Mouse (Mus musculus): ENCODE measurements around the gene Stard10.

Gene Stard10

GRCm38 (mm10) chr7:101317014-101317413 lies at the start of gene Stard10:
Gene Stard10, plus strand, starts transcription at chr7:101317086.
- DNase-seq (ENCODE audit: low read depth, low spot score): no peak

DNA sequence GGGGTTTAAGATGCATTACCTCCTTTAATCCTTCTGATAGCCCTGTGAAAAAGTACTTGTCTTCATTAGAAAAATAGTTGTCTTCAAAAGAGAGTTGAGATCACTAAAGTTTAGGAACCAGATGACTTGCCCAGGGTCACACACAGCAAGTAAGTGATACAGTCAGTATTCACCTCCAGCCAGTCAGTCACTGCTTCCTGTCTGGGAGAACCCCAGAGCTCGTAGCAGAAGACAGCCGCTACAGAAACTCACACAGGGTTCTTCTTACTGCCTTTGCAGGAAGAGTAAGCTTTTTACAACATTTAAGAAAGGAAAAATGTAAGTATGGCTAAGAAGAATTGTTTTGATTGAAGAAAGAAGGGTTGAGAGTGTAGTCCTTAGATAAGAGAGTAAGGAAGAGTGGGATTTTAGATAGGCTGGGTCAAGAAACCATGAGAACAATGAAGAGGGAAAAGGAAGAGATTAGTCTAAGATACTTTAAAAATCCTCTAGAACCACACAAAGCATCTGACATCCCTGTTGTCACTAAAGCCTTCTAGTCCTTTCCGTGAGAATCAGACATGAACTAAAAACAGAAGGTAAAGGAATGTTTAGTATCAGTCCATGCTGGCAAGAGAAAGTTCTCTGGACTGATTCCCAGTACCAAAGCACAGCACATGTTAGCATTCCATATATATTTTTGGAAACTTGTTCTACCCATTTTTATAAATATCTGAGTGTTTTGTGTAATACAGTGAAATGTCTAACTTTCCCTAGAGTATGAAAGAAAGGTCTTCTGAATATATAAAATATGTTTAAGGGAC lies 49.2 kb upstream of the Stard10 start:
- peak; percentile 51 for DNase-seq (ENCODE audit: low read depth, low spot score)

DNA sequence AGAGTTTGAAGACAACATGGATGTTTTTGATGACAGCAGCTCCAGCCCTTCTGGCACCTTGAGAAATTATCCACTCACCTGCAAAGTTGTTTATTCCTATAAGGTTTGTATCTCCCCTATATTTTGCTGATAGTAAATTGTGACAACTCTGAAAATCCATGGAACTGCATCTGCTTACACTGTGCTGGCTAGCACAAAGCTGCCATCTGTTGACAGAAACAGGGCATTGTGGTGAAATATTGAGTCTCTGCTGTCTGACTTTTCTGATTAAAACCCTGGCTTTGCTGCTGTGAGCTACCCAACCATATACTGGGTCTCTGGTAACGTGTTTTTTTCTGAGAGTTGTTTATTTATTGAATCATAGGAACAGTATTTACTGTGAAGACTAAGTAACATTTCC lies 45.3 kb upstream of the Stard10 start:
- DNase-seq (ENCODE audit: low read depth, low spot score): peak; percentile 27

DNA sequence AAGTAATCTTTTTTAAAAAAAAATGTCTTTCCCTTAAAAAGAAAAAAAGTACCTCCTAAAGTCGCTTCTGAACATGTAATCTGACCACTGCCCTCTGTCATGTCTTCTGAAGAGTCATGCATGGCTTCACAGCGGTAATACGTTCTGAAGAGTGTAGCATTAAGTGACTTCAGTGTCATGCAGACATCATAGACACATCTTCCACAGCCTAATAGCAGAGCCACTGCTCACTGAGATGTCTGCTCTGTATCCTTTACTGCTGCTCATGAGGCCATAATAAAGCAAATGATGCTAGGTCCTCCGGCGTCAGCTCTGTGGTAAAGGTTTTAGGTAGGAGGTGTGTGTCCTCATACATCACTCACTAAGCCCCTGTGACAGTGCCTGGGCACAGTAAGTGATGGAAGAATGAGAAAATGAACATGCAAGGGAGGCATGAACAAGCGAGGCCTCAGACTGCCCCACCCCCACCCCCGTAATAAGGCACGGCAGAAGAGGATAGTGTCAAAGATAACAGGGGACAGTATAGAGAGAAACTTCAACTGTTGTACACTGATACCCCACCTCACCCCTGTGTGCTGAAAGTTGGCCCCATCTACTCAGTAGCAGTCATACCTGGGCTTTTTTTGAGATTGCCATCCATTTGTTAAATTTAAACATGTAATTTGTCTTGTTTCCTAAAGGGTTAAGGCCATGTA lies 44.3 kb upstream of the Stard10 start:
- no peak for DNase-seq (ENCODE audit: low read depth, low spot score)

DNA sequence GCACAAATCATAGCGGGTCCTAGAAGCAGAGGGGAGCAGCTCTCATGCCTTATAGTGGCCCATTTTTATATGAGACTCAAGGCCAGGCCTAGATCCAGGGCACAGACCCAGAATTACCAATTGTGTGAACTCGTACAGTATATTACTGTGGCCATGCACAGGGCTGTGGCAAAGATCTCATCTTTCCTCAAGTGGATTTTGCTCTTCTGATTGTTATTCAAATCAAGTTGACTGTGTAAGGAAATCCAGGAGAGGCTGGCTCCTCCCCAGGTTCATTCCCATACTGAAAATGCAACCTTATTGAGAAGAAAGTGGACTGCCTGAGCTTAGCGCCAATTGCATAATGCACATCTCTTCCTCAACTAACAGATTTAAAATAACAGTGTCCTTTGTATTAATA lies 34.2 kb upstream of the Stard10 start:
- no peak for DNase-seq (ENCODE audit: low read depth, low spot score)

DNA sequence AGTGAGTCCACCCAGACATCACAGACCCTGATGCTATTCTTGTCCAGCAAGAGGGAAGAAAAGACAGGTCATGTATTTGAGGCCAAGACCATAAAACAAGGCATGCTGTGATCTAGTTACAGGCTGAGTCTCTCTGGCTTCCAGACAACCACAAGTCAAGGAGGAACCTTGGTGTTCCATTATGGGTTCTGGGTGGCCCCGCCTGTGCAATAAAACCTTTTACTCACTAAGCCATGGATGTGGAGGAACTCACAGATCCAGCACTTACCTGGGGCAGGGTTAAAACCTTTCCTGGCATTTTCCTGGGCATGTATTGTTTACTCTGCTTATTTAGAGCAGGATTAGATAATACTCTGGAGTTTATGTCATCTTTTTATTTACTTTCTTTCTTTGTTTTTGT lies 32.4 kb upstream of the Stard10 start:
- DNase-seq (ENCODE audit: low read depth, low spot score): no peak

GRCm38 (mm10) chr7:101286891-101287290 lies 30.0 kb upstream of the Stard10 start:
- no peak for DNase-seq (ENCODE audit: low read depth, low spot score)

- no peak for DNase-seq (ENCODE audit: low read depth, low spot score)
Observed at GRCm38 (mm10) chr7:101287820-101288219, 29.1 kb upstream of the Stard10 start.

- peak; percentile 76 for DNase-seq (ENCODE audit: low read depth, low spot score)
Observed at GRCm38 (mm10) chr7:101288436-101288835, 28.4 kb upstream of the Stard10 start.

DNA sequence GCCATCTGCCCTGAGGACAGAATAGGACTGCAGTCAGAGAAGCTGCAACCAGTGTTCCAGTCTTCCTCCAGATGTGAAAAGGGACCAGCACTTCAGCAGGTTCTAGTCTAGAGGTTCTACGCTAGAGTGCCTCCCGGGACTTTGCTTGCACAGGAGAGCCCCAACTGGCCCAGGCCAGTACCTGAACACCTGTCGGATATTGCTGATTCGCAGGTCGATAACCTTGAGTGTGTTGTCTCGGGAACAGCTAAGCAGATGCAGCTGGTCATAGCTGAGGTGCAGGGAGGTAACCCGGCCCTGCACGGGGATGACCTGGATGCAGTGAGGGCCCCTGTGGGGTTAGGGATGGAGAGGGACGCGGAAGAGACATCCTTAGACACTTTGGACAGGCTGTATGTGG lies 26.5 kb upstream of the Stard10 start:
- DNase-seq (ENCODE audit: low read depth, low spot score): no peak

- no peak for DNase-seq (ENCODE audit: low read depth, low spot score)
Observed at GRCm38 (mm10) chr7:101291211-101291610, 25.7 kb upstream of the Stard10 start.

GRCm38 (mm10) chr7:101291641-101292040 lies 25.2 kb upstream of the Stard10 start:
- no peak for DNase-seq (ENCODE audit: low read depth, low spot score)

DNA sequence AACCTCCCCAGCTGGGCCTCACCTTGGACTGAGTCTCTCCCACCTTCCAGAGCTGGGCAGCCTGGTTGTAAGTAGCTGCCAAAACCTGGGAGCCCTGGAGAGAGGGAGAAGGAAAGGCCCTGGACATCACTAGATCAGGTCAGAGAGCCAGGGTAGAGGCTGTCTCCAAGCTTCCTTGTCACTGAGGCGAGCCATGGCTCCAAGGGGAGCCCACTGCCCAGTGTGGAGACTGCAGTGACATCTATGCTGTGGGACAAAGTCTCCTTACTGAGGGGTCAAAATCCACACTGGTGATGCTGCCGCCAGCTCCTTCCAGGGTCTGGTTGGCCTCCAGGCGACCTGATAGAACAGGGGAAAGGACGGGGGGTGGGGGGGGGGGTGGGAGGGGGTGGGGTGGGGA lies 24.8 kb upstream of the Stard10 start:
- DNase-seq (ENCODE audit: low read depth, low spot score): no peak

GRCm38 (mm10) chr7:101292696-101293095 lies 24.2 kb upstream of the Stard10 start:
- no peak for DNase-seq (ENCODE audit: low read depth, low spot score)

DNA sequence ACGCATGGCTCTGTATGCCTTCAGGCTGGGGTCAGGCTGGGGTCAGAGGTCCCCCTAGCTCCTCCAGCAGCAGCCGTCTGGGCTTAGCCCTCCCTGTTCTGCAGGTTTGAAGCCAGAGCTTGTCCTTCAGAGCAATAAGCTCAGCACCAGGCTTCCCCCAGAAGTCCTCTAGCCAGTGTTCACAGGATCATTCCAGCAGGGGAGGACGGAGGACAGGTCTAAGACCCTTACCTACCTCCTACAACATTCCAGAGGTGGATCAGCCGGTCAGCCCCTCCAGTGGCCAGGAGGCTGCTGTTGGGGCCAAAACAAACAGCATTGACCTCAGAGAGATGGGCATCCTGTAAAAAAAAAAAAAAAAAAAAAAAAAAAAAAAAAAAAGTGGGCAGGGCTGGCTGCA lies 23.7 kb upstream of the Stard10 start:
- no peak for DNase-seq (ENCODE audit: low read depth, low spot score)

DNA sequence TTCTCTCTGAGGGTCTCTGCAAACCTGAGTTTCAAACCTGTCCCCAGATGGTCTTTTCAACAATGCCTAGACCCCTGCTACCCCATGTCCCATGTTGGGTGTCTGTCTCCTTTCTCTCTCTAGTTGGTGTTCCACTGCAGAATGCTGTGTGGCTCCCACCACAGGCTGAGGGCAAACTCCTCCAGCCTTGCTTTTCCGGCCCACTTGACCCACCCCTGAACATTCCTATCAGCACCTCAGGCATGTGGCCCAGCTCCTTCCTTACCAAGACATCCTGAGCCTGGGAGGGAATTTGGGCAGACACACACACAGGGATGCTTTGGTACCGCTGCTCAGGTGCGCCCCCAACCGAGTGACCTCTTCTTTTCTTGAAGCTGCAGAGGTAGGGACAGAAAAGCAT lies 23.3 kb upstream of the Stard10 start:
- DNase-seq (ENCODE audit: low read depth, low spot score): no peak

DNA sequence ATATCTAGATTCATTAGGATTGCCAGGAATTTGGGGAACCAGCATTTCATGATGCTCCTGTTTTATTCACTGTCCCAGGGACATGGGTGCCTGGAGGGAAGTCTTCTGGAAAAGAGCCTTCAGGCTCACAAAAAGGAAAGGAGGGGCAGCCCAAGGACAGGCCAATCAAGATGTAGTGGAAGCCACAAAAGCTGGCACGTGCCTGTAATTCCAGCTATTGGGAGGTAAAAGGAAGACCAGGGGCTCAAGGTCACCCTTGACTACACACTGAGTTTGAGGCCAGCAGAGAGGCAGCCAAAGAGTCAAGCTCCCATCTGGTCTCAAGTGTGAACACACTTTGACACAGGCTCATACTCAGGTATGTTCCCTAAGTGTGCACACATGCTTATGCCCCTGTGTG lies 21.4 kb upstream of the Stard10 start:
- no peak for DNase-seq (ENCODE audit: low read depth, low spot score)

GRCm38 (mm10) chr7:101296252-101297022 lies 20.4 kb upstream of the Stard10 start:
- DNase-seq (ENCODE audit: low read depth, low spot score): no peak

- DNase-seq (ENCODE audit: low read depth, low spot score): no peak
Observed at GRCm38 (mm10) chr7:101297023-101297405, 19.9 kb upstream of the Stard10 start.

DNA sequence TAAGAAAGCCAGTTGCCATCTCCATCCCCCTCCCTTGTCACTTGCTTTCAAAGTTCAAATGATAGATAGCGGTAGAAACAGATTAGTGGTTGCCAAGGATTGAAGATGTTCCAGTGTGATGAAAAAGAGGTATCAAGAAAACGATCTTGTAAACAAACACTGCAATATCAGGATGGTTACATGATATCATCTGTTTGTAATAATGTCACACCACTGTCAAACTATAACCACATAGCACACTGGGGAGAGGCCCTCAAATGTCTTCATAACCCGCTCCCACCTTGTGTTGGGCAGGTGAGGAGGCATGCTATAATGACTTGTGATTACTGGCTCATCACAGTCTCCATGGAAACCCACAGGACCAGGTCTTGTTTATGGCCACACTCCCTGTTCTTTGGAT lies 18.5 kb upstream of the Stard10 start:
- DNase-seq (ENCODE audit: low read depth, low spot score): no peak

GRCm38 (mm10) chr7:101301361-101301880 lies 15.5 kb upstream of the Stard10 start:
- peak; percentile 63 for DNase-seq (ENCODE audit: low read depth, low spot score)

DNA sequence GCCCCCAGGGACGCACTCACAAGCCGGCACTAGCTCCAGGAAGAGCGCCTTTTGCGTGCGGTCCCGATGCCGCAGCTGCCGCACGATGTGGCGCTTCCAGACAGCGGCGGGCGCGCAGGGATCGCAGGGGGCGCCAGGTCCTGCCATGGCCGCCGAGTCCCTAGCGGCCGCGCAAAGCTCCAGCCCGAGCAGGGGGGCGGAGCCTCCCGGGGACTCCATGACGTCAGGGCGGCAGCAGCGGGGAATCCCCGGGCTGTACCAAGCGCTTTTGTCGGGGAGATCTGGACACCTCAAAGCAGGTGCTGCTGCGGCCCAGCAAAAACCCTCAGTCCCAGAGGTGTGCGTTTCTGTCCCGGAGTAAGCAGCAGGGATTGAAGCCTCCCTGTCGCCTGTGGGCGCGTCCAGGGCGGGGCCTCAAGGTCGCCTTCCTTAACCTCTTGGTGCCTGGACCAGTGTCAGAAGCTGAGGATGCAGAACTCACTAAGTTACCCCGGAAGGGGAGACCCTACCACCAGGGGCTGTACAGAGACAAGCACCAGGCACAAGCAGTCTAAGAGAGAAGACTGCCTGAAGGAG lies 14.9 kb upstream of the Stard10 start, which contains the start of gene Atg16l2:
Gene Atg16l2, minus strand, starts transcription at position 371 of the 576 bp plus-strand sequence.
- DNase-seq (ENCODE audit: low read depth, low spot score): peak; percentile 82

Data from 3T3-L1 (cell line).